Mouse (Mus musculus) small intestine, adult 2 months (tissue): Measurements from ENCODE around the gene Unc5b. TPM values are rescaled to one million over a fixed set of nuclear protein-coding genes. Genes with fewer than 3 reads are reported as not detected.
"Not testable (repeated sequence)": the region's sequence is repeated elsewhere in the genome, so short reads cannot be mapped to it uniquely, and the experiment has no call there.

Source experiments
- H3K27ac ChIP-seq: fragments of 200-500 bp; 2 replicates; pipeline ENCODE4 v1.5.1; 2012; ENCODE audit warnings: low read depth, low read length, control low read depth, inconsistent platforms; ENCODE audit not compliant: insufficient read depth
- H3K27me3 ChIP-seq: fragments of 200-500 bp; 2 replicates; pipeline ENCODE4 v1.6.1; 2012; ENCODE audit warnings: mild to moderate bottlenecking, moderate library complexity, low read length, inconsistent platforms; ENCODE audit not compliant: control insufficient read depth, insufficient read depth
- H3K36me3 ChIP-seq: fragments of 200-500 bp; 2 replicates; pipeline ENCODE4 v1.6.1; 2012; ENCODE audit warnings: mild to moderate bottlenecking, low read length, control low read depth, inconsistent platforms; ENCODE audit not compliant: control insufficient read depth, insufficient read depth
- H3K4me1 ChIP-seq: fragments of 200-500 bp; 2 replicates; pipeline ENCODE4 v1.6.1; 2012; ENCODE audit warnings: low read length, inconsistent platforms, mixed read lengths; ENCODE audit not compliant: control insufficient read depth, insufficient read depth, insufficient read length
- H3K4me3 ChIP-seq: fragments of 200-500 bp; 2 replicates; pipeline ENCODE4 v1.5.1; 2012; ENCODE audit warnings: low read depth, mild to moderate bottlenecking, control low read depth, inconsistent platforms, low read length, moderate library complexity
- CTCF ChIP-seq: fragments of 200-500 bp; IDR thresholded peaks from 2 replicates; pipeline ENCODE4 v1.5.1; 2012; ENCODE audit warnings: low read depth, mild to moderate bottlenecking, control low read depth, inconsistent platforms, low read length, moderate library complexity, mixed read lengths; ENCODE audit not compliant: insufficient replicate concordance, insufficient read length; ENCODE audit errors: extremely low read depth
- POLR2A ChIP-seq: fragments of 200-500 bp; IDR thresholded peaks from 2 replicates; pipeline ENCODE4 v1.6.1; 2012; ENCODE audit warnings: low read depth, mild to moderate bottlenecking, control low read depth, inconsistent platforms, low read length, moderate library complexity
- WGBS: fragments of 180-500 bp; shearing (Covaris S2); methylation state at CpG from one replicate; pipeline ENCODE4 v1.1.7; 2018; 5-methylcytosine and 5-hydroxymethylcytosine counted together
- polyA plus RNA-seq: library from polyadenylated mRNA; depleted of rRNA; stranded (reverse); fragments of >200 nt; gene quantifications from 2 replicates; pipeline ENCODE4 v1.2.3, GENCODE M21; 2012

Unc5b gene
- polyA plus RNA-seq, 1 experiment = 71.6 TPM

DNA sequence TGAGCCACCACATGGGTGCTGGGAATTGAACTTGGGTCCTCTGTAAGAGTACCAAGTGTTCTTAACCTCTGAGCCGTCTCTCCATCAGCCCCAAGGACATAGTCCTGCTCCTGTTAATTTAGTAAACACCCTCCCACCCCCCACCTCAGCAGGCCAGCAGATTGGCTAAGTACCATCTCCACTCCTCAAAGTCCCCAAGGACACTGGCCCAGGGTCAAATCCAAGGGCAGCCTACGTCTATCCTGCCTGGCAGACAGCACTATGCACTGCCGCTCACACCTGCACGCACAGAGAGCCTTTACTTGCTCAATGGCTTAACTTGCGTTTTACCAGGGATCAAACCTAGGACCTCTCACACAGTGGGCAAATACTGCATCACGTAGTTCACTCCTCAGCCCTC, 88.4 kb downstream of the Unc5b start:
- WGBS = 91% methylated on average over 6 of the region's 6 CpGs
- H3K27ac ChIP-seq = no peak overlapping the region
- no peaks in the 10 kb centered on the region for H3K36me3 ChIP-seq
- H3K27me3 ChIP-seq = no peaks in the 10 kb centered on the region
- TF ChIP-seq CTCF = no peak
- TF ChIP-seq POLR2A = no peak
- no peak overlapping the region for H3K4me3 ChIP-seq
- peaks cover 2% of the 10 kb centered on the region; the same call in 1 of the 2 replicates for H3K4me1 ChIP-seq

DNA sequence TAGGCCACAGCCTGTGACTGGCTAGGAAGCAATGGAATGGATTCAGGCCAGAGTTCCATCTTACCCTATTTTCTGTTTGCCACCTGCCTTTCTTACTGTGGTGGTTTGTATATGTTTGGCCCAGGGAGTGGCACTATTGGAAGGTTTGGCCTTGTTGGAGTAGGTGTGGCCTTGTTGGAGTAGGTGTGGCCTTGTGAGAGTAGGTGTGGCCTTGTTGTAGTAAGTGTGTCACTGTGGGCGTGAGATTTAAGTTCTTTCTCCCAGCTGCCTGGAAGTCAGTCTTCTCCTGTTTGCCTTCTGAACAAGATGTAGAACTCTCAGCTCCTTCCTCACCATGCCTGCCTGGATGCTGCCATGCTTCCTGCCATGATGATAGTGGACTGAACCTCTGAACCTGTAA, 89.1 kb downstream of the Unc5b start:
- H3K4me3 ChIP-seq, H3K27ac ChIP-seq, H3K27me3 ChIP-seq, H3K4me1 ChIP-seq, H3K36me3 ChIP-seq: not testable (repeated sequence)
- 81% methylated on average over 1 of the region's 1 CpGs for WGBS

DNA sequence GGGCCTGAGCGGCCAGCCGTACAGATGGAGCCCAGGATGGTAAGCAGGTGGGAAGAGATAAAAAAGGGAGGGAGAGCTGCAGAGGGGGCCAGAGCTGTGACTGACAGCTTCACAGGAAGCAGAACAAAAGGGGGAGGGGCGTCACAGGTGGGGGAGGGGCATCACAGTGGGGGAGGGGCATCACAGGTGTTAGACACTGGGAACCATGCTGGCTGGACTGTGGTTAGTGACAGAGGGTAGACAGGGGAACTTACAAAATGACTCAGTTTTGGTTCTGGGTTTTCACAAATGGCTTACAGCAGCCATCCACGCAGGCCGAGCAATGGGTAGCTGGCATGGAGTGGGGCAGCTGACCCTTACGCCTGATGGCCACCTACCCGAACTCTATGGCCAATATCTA, 89.9 kb downstream of the Unc5b start:
- WGBS = 81% methylated on average over 7 of the region's 7 CpGs
- H3K27ac ChIP-seq = no peak overlapping the region
- no peaks in the 10 kb centered on the region for H3K36me3 ChIP-seq
- no peaks in the 10 kb centered on the region; the same call in 1 of the 2 replicates for H3K4me1 ChIP-seq
- no peak overlapping the region for H3K4me3 ChIP-seq
- H3K27me3 ChIP-seq = no peaks in the 10 kb centered on the region
- TF ChIP-seq CTCF = no peak
- no peak for TF ChIP-seq POLR2A

DNA sequence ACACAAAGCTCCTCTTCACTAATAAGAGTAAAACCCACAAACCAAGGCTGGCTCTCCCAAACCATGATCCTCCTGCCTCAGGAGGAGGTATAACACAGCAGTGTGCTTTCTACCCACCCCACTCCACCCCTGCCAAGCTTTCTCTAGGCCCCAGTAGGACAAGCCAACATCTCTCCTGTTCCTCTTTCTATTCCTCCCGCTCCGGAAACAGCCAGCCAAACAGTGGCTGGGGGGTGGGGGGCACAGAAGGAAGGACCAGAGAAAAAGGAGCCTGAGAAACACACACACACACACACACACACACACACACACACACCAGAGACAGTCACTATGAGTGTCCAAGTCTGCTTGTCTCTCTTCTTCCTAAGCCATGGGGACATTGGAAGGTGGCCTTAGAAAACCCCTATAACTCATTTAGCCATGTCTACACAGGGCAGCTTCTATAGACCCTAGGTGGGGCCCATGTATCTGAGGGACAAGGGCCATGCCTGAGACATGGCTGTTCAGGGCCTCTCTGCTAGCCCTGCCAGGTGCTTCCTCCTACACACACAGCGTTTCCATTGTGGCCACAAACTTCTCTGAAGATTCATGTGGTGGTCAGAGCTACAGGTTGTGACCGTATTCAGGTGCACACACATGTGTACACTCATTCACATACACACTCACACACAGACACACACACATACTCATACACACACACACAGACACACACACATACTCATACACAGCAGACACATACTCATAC, 91.6 kb downstream of the Unc5b start:
- 84% methylated on average over 4 of the region's 4 CpGs for WGBS
- Histone ChIP-seq H3K27ac (peak overlapping the region; percentile 60; the same call in 1 of the 2 replicates), H3K36me3 (no peaks in the 10 kb centered on the region), H3K4me3 (no peak overlapping the region), H3K27me3 (no peaks in the 10 kb centered on the region), H3K4me1 (no peaks in the 10 kb centered on the region; the same call in 1 of the 2 replicates)
- no peak for TF ChIP-seq CTCF
- no peak for TF ChIP-seq POLR2A

DNA sequence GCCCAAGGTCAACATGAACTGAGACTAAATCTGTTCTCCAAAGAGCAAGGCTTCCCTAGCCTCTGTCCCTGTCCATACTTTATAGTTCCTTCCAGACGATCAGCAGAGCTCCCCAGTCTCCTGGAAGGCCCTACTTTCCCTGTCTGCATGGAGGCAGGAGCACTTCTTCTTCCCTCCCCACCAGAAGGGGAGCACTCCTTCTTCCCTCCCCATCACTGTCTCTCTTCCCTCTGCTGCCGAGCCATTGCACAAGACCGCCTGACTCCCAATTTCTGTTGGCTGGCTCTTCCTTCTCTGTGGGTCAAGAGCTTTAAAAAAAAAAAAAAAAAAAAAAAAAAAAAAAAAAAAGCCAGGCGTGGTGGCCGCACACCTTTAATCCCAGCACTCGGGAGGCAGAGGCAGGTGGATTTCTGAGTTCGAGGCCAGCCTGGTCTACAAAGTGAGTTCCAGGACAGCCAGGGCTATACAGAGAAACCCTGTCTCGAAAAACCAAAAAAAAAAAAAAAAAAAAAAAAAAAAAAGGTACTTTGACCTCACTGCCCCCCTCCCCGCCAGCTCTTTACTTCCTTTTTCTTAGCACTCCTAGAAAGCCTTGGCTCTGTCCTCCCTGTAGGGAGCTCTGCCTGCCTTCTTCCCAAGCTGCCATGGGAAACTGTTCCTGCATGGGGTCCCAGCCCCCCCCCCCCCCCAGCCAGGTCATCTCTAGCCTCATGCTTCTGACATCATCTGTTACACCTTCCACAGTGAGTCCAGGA, 93.3 kb downstream of the Unc5b start:
- TF ChIP-seq POLR2A = no peak
- TF ChIP-seq CTCF = no peak
- no peak overlapping the region for H3K27ac ChIP-seq
- no peaks in the 10 kb centered on the region for H3K36me3 ChIP-seq
- 63% methylated on average over 8 of the region's 9 CpGs for WGBS
- no peaks in the 10 kb centered on the region for H3K27me3 ChIP-seq
- no peak overlapping the region for H3K4me3 ChIP-seq
- H3K4me1 ChIP-seq = no peaks in the 10 kb centered on the region; the same call in none of the 2 replicates

DNA sequence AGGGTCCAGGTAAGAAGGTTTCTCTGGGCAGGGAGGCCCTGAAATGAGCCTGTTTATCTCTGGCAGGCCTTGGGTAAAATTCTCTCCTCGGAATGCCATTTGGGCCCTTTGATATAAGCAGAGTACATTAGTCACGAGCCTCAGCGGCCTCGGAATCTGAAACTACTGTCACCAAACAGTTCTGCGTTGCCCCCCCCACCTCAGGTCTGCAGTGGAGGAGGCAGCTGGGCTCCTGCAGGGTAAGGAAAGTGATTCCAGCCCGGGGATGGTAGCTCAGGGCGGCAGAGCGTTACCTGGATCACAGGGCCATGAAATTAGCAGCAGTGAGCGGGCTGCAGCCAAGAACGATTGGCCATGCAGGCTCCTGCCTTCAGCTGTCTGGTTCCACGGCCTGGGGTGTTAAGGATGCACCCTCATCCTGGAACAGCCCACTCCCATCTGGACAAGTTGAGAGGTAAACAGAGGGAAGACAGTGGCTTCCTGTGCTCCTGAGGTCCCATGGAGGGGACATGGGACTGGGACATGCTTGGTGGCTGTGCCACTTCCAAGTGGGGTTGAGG, 94.1 kb downstream of the Unc5b start:
- no peak overlapping the region for H3K27ac ChIP-seq
- no peak for TF ChIP-seq CTCF
- no peak for TF ChIP-seq POLR2A
- H3K36me3 ChIP-seq = no peaks in the 10 kb centered on the region
- 91% methylated on average over 11 of the region's 11 CpGs for WGBS
- no peaks in the 10 kb centered on the region for H3K27me3 ChIP-seq
- H3K4me1 ChIP-seq = no peaks in the 10 kb centered on the region; the same call in none of the 2 replicates
- no peak overlapping the region for H3K4me3 ChIP-seq

DNA sequence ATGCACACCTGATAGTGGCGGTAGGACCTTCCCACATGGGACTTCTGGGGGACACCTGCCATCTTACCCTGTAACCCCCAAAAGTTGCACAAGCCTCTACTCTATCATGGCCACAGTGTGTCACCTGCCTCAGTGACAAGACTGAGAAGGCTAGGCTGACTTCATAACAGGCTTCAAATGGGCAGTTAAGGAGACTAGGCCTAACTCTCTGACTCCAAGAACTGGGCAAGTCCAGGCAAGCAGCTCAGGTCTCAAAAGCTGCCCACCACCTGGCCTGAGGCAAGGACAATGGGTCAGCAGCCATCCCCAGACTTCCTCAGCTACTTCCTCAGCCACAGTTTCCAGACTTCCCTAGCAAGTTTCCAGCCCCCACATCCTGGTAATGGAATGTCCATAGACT, 95.6 kb downstream of the Unc5b start:
- WGBS = 100% methylated on average over 1 of the region's 1 CpGs
- no peak overlapping the region for H3K27ac ChIP-seq
- H3K36me3 ChIP-seq = no peaks in the 10 kb centered on the region
- no peaks in the 10 kb centered on the region; the same call in none of the 2 replicates for H3K4me1 ChIP-seq
- no peak overlapping the region for H3K4me3 ChIP-seq
- no peaks in the 10 kb centered on the region for H3K27me3 ChIP-seq
- TF ChIP-seq POLR2A = no peak
- TF ChIP-seq CTCF = no peak
